Mouse (Mus musculus): ENCODE data around the gene Ppp1r15b.
A peak's percentile ranks its signal among the peaks of the same experiment; 100 is the strongest.

The Ppp1r15b gene

GRCm38 (mm10) chr1:133130638-133131560 lies at the start of gene Ppp1r15b:
Gene Ppp1r15b, plus strand, starts transcription at chr1:133131143.
- DNase-seq (ENCODE audit: low read depth, low spot score): peak; percentile 100

DNA sequence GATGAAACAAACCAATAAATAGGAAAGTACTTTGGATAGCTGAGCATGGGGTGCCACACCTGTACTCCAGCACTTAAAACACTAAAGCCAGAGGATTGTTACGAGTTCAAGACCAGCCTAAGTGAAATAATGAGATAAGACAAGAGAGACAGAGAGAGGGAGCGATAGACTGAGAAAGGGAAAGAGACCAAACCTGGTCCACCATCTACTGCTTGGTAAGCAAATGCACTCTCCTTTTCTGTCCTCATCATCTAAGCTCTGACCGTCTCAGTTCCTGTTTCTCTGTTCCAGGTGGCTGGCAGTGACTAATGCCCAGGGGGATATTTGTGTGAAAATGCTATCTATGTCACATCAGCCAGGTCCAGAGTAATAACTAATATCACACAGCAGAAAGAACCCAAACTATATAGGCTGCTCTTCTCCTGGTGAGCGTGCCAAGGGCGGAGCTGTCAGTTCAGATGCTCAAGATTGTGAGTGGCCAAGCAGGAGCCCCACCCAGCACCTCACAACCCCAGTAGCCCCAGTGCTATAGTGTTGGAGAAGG lies 47.9 kb upstream of the Ppp1r15b start:
- DNase-seq (ENCODE audit: low read depth, low spot score): no peak

- peak; percentile 82 for DNase-seq (ENCODE audit: low read depth, low spot score)
Observed at GRCm38 (mm10) chr1:133083942-133084625, 46.9 kb upstream of the Ppp1r15b start.

GRCm38 (mm10) chr1:133084708-133085416 lies 46.1 kb upstream of the Ppp1r15b start:
- no peak for DNase-seq (ENCODE audit: low read depth, low spot score)

- no peak for DNase-seq (ENCODE audit: low read depth, low spot score)
Observed at GRCm38 (mm10) chr1:133085417-133085742, 45.6 kb upstream of the Ppp1r15b start.

- DNase-seq (ENCODE audit: low read depth, low spot score): no peak
Observed at GRCm38 (mm10) chr1:133086804-133087203, 44.1 kb upstream of the Ppp1r15b start.

- DNase-seq (ENCODE audit: low read depth, low spot score): peak; percentile 87
Observed at GRCm38 (mm10) chr1:133087206-133087905, 43.6 kb upstream of the Ppp1r15b start.

DNA sequence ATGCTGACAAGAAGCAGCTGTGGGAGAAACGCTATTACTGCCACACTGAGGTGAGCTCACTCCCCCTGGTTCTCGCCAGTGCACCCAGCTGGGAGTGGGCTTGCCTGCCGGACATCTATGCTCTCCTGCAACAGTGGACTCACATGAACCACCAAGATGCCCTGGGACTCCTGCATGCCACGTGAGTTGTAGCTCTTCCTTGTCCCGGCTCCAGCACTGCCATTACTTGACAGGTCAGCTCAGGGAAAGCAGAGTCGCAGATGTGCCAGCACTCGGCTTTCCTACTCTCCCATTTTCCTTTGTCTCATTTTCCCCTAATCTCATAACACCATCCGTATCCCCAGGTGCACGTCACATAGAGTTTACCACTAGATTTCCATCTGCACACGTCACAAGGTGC lies 42.7 kb upstream of the Ppp1r15b start:
- DNase-seq (ENCODE audit: low read depth, low spot score): no peak

DNA sequence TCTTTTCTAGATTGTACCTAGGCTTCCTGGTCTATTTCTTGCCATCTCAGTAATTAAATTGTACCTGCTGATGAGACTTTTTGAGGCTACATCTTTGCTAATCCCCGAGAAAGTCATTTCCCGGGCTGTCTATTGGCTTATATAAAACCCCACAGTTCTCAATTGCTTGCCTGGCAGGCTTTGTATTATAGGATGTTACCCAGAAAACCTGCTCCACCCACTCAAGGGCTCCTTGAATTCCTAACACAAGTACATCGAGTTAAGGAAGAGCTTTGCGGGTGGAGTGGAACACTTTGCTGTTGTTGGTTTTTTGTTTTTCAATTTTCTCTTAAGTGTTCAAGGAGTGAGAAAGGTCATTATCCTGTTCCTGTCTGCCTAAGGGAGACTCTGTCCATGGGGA lies 41.5 kb upstream of the Ppp1r15b start:
- no peak for DNase-seq (ENCODE audit: low read depth, low spot score)

- DNase-seq (ENCODE audit: low read depth, low spot score): no peak
Observed at GRCm38 (mm10) chr1:133090641-133091040, 40.3 kb upstream of the Ppp1r15b start.

DNA sequence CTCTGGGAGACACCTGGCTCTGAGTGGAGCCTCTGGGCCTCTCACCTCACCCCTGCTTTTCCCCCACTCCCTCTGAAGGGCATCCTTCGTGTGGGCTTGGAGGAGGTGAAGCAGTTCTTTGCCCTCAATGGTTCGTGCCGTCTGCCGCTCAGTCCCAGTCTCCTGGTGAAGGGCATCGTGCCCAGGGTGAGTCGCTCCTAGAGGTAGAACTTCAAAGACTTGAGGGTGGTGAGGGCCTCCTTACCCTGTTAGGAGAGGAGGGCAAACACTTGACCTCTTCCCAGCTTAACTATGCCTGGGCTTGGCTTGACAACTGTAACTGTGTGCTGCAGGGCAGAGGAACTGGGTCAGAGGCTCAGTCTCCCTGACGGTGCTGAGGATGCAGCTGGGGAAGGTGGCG lies 39.5 kb upstream of the Ppp1r15b start:
- DNase-seq (ENCODE audit: low read depth, low spot score): no peak

GRCm38 (mm10) chr1:133093719-133094118 lies 37.2 kb upstream of the Ppp1r15b start:
- DNase-seq (ENCODE audit: low read depth, low spot score): no peak

GRCm38 (mm10) chr1:133100980-133101798 lies 29.8 kb upstream of the Ppp1r15b start:
- peak; percentile 93 for DNase-seq (ENCODE audit: low read depth, low spot score)

DNA sequence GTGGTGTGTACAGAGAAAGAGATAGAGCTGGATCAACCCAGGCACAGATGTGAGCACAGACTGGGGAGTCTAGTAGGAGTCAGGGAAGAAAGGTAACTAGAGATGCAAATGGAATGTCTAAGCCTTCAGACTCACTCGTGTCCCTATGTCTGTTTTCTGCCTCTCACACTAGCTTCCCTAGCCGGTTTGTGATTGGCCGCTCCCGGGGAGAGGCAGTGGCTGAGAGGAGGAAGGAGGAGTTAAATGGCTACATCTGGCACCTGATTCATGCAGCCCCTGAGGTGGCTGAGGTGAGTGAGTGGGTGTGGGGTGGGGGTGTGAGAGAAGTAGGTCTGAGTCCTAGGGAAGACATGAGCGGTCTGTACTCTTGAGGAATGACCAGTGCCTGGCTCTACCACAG lies 28.8 kb upstream of the Ppp1r15b start:
- peak; percentile 62 for DNase-seq (ENCODE audit: low read depth, low spot score)

DNA sequence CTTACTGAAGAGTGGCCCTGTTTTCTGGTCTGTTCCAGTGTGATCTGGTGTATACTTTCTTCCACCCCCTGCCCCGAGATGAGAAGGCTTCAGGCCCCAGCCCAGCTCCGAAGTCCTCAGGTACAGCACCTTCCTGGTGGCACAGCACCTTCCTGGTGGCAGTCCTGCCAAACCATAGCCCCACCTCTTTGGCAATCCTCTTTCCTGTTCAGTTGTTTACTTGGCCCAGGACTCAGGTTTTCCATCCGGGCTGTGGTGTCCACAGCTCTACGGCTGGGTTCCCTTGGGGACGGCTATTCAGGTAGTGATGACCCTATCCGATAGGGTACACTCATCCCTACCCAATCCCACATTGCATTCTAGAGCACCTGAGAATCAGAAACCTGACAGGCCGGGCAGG lies 27.6 kb upstream of the Ppp1r15b start:
- DNase-seq (ENCODE audit: low read depth, low spot score): no peak

DNA sequence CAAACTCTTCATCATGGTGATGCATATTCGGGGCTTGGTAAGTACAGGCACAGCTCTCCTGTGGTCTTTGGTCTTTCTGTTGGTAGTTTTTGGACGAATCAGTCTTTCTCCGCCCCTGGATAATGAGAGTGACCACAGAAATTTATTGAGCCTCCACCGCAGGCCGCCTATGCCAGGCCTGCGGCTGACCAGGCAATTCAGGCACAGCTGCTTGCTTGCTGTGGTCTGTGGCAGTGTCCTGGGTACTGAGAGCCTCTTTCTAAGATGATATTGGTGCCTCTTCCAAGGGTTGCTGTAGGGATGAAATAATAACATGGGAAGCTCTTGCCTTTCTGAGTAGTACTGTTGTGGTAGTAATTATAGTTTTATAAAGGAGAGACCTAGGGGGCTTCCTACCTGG lies 27.1 kb upstream of the Ppp1r15b start:
- no peak for DNase-seq (ENCODE audit: low read depth, low spot score)

DNA sequence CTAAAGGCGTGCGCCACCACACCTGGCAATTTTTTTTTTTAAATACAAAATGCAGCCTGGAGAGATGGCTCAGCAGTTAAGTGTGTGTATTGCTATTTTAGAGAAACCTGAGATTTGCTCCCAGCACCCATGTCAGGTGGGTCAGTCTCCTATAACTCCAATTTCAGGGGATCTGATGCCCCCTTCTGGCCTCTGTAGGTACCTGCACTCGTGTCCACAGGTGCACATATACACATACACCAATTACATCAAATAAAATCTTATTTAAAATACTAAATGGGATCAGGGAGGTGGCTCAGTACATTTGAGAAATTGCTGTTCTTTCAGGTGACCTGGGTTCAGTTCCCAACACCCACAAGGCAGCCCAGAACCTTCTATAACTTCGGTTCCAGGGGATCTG lies 14.8 kb upstream of the Ppp1r15b start:
- DNase-seq (ENCODE audit: low read depth, low spot score): peak; percentile 61

GRCm38 (mm10) chr1:133118127-133118526 lies 12.8 kb upstream of the Ppp1r15b start:
- DNase-seq (ENCODE audit: low read depth, low spot score): peak; percentile 95

DNA sequence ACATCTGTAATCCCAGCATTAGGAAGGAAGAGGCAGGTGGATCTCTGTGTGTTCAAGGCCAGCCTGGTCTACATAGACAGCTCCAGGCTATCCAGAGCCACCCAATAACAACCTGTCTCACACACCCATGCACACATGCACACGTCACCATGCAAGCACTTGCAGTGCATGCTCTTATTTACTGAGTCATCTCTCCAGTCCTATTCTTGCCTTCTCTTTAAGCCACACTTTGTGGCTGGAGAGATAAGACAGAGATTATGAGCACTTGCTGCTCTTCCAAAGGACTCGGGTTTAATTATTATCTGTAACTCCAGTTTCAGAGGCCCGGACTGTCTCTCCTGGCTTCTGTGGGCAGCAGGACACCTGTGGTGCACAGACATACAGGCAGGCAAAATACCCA lies 12.1 kb upstream of the Ppp1r15b start:
- DNase-seq (ENCODE audit: low read depth, low spot score): no peak

- no peak for DNase-seq (ENCODE audit: low read depth, low spot score)
Observed at GRCm38 (mm10) chr1:133119931-133120712, 10.8 kb upstream of the Ppp1r15b start.
